Mouse (Mus musculus): ENCODE measurements around the gene Acox3.

DNA sequence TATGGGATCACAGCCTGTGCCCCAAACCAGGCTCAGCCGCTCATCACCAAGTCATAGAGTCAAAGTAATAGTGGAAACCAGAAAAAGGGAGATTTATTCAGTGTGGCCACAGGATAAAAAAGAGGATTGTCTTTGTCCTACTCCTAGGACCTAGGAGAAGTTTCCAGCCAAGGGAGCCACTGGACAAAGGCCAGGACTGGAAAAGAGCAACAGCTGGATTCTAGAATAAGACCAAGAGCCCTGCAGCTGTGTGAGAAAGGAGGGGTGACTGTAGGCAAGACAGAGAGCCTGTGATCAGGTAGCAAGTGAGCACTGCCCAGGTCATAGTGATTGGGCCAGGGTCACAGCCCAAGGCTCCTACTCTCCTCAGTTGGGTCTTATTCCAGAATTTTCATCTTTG is 64.1 kb downstream of the Acox3 start:
- TF ChIP-seq POLR2A (IDR thresholded peaks at IDR 0.05; ENCODE audit: low read depth, low read length) (no peak), CTCF (conservative IDR thresholded peaks at IDR 0.05; ENCODE audit: insufficient read depth, insufficient read length, low read depth, low read length) (no peak)
